Comparison of ENCODE assay signal across 11 mouse cellular contexts in the genomic region with DNA sequence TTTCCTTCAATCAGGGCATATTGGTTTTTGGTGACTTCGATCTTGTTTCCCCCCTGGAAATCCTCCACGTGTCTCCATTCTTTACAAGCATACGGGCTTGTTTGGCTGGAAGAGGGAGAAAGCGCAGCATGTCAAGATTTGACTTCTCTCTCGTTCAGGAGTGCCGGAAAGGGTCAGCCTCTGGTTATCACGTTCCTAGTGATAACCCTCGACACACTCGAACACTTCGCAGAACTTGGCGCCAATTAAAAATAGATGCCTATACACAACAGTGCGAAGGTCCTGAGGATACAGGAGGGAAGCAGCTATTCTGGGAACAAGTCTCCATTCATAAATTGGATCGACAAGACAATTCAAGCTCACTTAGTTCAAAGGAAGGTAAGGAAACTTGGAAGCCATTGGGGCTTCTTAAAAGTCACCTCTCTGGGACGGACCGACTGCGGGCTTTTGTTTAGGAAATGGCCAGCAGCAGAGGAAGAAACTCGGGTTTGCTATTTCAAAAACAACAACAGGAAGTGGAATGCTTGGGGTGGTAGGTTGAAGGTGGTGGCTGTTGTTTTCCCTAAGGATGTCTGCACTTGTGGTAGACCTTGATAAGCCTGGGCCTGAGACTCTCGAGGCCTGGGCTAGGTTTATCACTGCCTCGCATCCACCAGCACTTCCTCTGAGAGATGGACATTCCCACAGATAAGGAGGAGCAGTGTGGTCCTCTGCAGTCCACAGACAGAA. TPM values are rescaled to one million over a fixed set of nuclear protein-coding genes. Genes with fewer than 3 reads are reported as not detected.
A peak's percentile ranks its signal among the peaks of the same experiment; 100 is the strongest.
DNase-seq lines count a peak whose midpoint lies in the region; ATAC-seq and TF ChIP-seq lines count a peak whose summit lies in the region.
"Had no signal": no experiment of that assay in that cellular context is flagged by ENCODE, and none has a peak within 500 bp of the region (broad histone marks: within the 10 kb centered on the region; RNA-seq: fewer than 3 reads in every experiment).

No protein-coding gene starts in this region.

- H3K4me2 ChIP-seq in stomach, embryonic 15.5 days, result no peak overlapping the region
- H3K4me2 ChIP-seq in stomach, postnatal 0 days (replicated peaks; ENCODE audit: low read depth), result no peak overlapping the region
- H3K4me2 ChIP-seq in heart, postnatal 0 days (ENCODE audit: low read depth, low read length), result peak overlapping the region; percentile 22; the same call in 1 of the 2 replicates
- peak overlapping the region; percentile 34 for H3K4me2 ChIP-seq in liver, embryonic 16.5 days (ENCODE audit: low read depth, low read length)
- no peak overlapping the region for H3K4me2 ChIP-seq in intestine, postnatal 0 days (replicated peaks; ENCODE audit: low read depth)
- H3K4me2 ChIP-seq: hindbrain, embryonic 15.5 days had no signal

- H3K27me3 ChIP-seq in stomach, embryonic 15.5 days (replicated peaks), result no peaks in the 10 kb centered on the region
- no peaks in the 10 kb centered on the region for H3K27me3 ChIP-seq in stomach, postnatal 0 days (ENCODE audit: control insufficient read depth, insufficient read depth, low read length)
- no peaks in the 10 kb centered on the region for H3K27me3 ChIP-seq in heart, postnatal 0 days (ENCODE audit: control insufficient read depth, insufficient read depth, low read length)
- no peaks in the 10 kb centered on the region; the same call in 1 of the 2 replicates for H3K27me3 ChIP-seq in liver, embryonic 16.5 days (ENCODE audit: control insufficient read depth, insufficient read depth, low read depth, low read length)
- no peaks in the 10 kb centered on the region for H3K27me3 ChIP-seq in intestine, postnatal 0 days (replicated peaks; ENCODE audit: control insufficient read depth, insufficient read depth, low read length)
- H3K27me3 ChIP-seq: hindbrain, embryonic 15.5 days had no signal

- H3K9ac ChIP-seq in stomach, embryonic 15.5 days, result no peak overlapping the region
- no peak overlapping the region for H3K9ac ChIP-seq in stomach, postnatal 0 days (ENCODE audit: low read length)
- H3K9ac ChIP-seq in heart, postnatal 0 days (replicated peaks; ENCODE audit: low read depth, low read length), result no peak overlapping the region
- H3K9ac ChIP-seq in liver, embryonic 16.5 days (ENCODE audit: low read depth, low read length), result no peak overlapping the region
- no peak overlapping the region for H3K9ac ChIP-seq in intestine, postnatal 0 days (ENCODE audit: low read depth, low read length)
- H3K9ac ChIP-seq: hindbrain, embryonic 15.5 days had no signal

- no peak overlapping the region for H3K4me3 ChIP-seq in stomach, embryonic 15.5 days (replicated peaks)
- no peak overlapping the region for H3K4me3 ChIP-seq in stomach, postnatal 0 days (ENCODE audit: low read depth, low read length)
- no peak overlapping the region for H3K4me3 ChIP-seq in heart, postnatal 0 days (ENCODE audit: low read depth, low read length)
- no peak overlapping the region; the same call in 1 of the 2 replicates for H3K4me3 ChIP-seq in liver, embryonic 16.5 days (ENCODE audit: low read depth, low read length)
- H3K4me3 ChIP-seq in intestine, postnatal 0 days (ENCODE audit: low read depth, low read length), result no peak overlapping the region
- H3K4me3 ChIP-seq: hindbrain, embryonic 15.5 days had no signal

- no peaks in the 10 kb centered on the region for H3K9me3 ChIP-seq in stomach, embryonic 15.5 days
- no peaks in the 10 kb centered on the region for H3K9me3 ChIP-seq in stomach, postnatal 0 days (ENCODE audit: control insufficient read depth, low read length)
- H3K9me3 ChIP-seq in heart, postnatal 0 days (replicated peaks; ENCODE audit: control insufficient read depth, low read length), result no peaks in the 10 kb centered on the region
- no peaks in the 10 kb centered on the region for H3K9me3 ChIP-seq in liver, embryonic 16.5 days (replicated peaks; ENCODE audit: control insufficient read depth, low read length)
- no peaks in the 10 kb centered on the region for H3K9me3 ChIP-seq in intestine, postnatal 0 days (ENCODE audit: control insufficient read depth)
- H3K9me3 ChIP-seq: hindbrain, embryonic 15.5 days had no signal

- no peak overlapping the region for H3K27ac ChIP-seq in stomach, embryonic 15.5 days
- no peak overlapping the region for H3K27ac ChIP-seq in stomach, postnatal 0 days (replicated peaks)
- H3K27ac ChIP-seq in heart, postnatal 0 days (ENCODE audit: low read depth), result peak overlapping the region; percentile 57
- no peak overlapping the region for H3K27ac ChIP-seq in liver, embryonic 16.5 days (ENCODE audit: low read length)
- H3K27ac ChIP-seq in intestine, postnatal 0 days (ENCODE audit: low read depth, low read length), result no peak overlapping the region
- H3K27ac ChIP-seq: hindbrain, embryonic 15.5 days had no signal

- TF ChIP-seq EP300 in stomach, postnatal 0 days (optimal IDR thresholded peaks at IDR 0.05), result no peak
- TF ChIP-seq EP300 in heart, postnatal 0 days (IDR thresholded peaks at IDR 0.05; ENCODE audit: low read depth), result peak; percentile 71; the same call in 1 of the 2 replicates

- 65% methylated on average over 19 of the region's 19 CpGs for WGBS in stomach, embryonic 15.5 days
- whole genome bisulfite sequencing in stomach, postnatal 0 days, result 65% methylated on average over 19 of the region's 19 CpGs
- WGBS in heart, postnatal 0 days, result 16% methylated on average over 19 of the region's 19 CpGs
- 23% methylated on average over 19 of the region's 19 CpGs for WGBS in liver, embryonic 16.5 days (ENCODE audit: insufficient replicate concordance)
- 72% methylated on average over 19 of the region's 19 CpGs for WGBS in intestine, postnatal 0 days

- no peak for TF ChIP-seq CTCF in stomach, postnatal 0 days (IDR thresholded peaks at IDR 0.05; ENCODE audit: low read depth)
- TF ChIP-seq CTCF in heart, postnatal 0 days (IDR thresholded peaks at IDR 0.05; ENCODE audit: low read depth), result no peak
- no peak for TF ChIP-seq CTCF in intestine, postnatal 0 days (IDR thresholded peaks at IDR 0.05; ENCODE audit: low read depth)

- H3K36me3 ChIP-seq in stomach, embryonic 15.5 days, result no peaks in the 10 kb centered on the region
- H3K36me3 ChIP-seq in stomach, postnatal 0 days (ENCODE audit: control insufficient read depth, insufficient read depth, low read length), result no peaks in the 10 kb centered on the region
- H3K36me3 ChIP-seq in heart, postnatal 0 days (replicated peaks; ENCODE audit: control insufficient read depth, insufficient read depth, low read length), result peaks cover 41% of the 10 kb centered on the region
- H3K36me3 ChIP-seq in liver, embryonic 16.5 days (ENCODE audit: control insufficient read depth, insufficient read depth), result no peaks in the 10 kb centered on the region
- H3K36me3 ChIP-seq in intestine, postnatal 0 days (ENCODE audit: control insufficient read depth, insufficient read depth), result no peaks in the 10 kb centered on the region
- H3K36me3 ChIP-seq: hindbrain, embryonic 15.5 days had no signal

- DNase-seq in stomach, postnatal 0 days (ENCODE audit: low spot score), result no peak
- DNase-seq in heart, postnatal 0 days (ENCODE audit: low spot score), result no peak
- no peak for DNase-seq in right cerebral cortex, adult 18-20 months
- no peak for DNase-seq in cerebellum, adult 9-10 months
- DNase-seq: layer of hippocampus, postnatal 36 days; right cerebral cortex, postnatal 14 days had no signal

- ATAC-seq in stomach, embryonic 15.5 days (ENCODE audit: insufficient read depth, low FRiP score, low read depth), result peak; percentile 70; the same call in 1 of the 2 replicates
- ATAC-seq in stomach, postnatal 0 days (ENCODE audit: low FRiP score, low TSS enrichment), result no peak
- peak; percentile 53 for ATAC-seq in heart, postnatal 0 days (ENCODE audit: insufficient read depth, low read depth)
- peak; percentile 96 for ATAC-seq in liver, embryonic 16.5 days (ENCODE audit: low read depth)
- ATAC-seq in intestine, postnatal 0 days, result no peak
- ATAC-seq: forebrain, embryonic 16.5 days had no signal

- no peaks in the 10 kb centered on the region for H3K4me1 ChIP-seq in stomach, embryonic 15.5 days
- no peaks in the 10 kb centered on the region for H3K4me1 ChIP-seq in stomach, postnatal 0 days (replicated peaks; ENCODE audit: control insufficient read depth, insufficient read depth)
- peaks cover 14% of the 10 kb centered on the region; the same call in 1 of the 2 replicates for H3K4me1 ChIP-seq in heart, postnatal 0 days (ENCODE audit: control insufficient read depth, insufficient read depth)
- peaks cover 7% of the 10 kb centered on the region for H3K4me1 ChIP-seq in liver, embryonic 16.5 days (ENCODE audit: control insufficient read depth, low read depth, low read length)
- H3K4me1 ChIP-seq in intestine, postnatal 0 days (replicated peaks; ENCODE audit: control insufficient read depth, insufficient read depth, low read length), result no peaks in the 10 kb centered on the region
- H3K4me1 ChIP-seq: hindbrain, embryonic 15.5 days had no signal

RNA-seq across cellular contexts. Expression of gene Kdr, which starts 16.4 kb away (rescaled TPM):
- polyA plus RNA-seq in stomach, embryonic 15.5 days (2015; fragmentation: Nextera tagmentation; extraction: Ambion mirVana), result 23.0 and 27.2 TPM in 2 replicates
- polyA plus RNA-seq in stomach, postnatal 0 days (2015; fragmentation: Nextera tagmentation; extraction: Ambion mirVana), result 6.1 and 6.5 TPM in 2 replicates
- 50.9 and 60.1 TPM in 2 replicates for total RNA-seq in heart, postnatal 0 days (2014; rRNA removed; ENCODE audit: low replicate concordance)
- polyA plus RNA-seq in heart, postnatal 0 days (2015; fragmentation: Nextera tagmentation; extraction: Ambion mirVana), result 27.4 and 30.8 TPM in 2 replicates
- polyA plus RNA-seq in liver, embryonic 16.5 days (2015; fragmentation: Nextera tagmentation; extraction: Ambion mirVana), result 8.6 and 9.6 TPM in 2 replicates
- 10.4 and 11.6 TPM in 2 replicates for polyA plus RNA-seq in intestine, postnatal 0 days (2015; fragmentation: Nextera tagmentation; extraction: Ambion mirVana)

Comparison
In these comparisons a context has a peak if more than half of its experiments do, and no peak if none do; other contexts are left out.
1. ATAC-seq: peak in stomach, embryonic 15.5 days (single experiment), heart, postnatal 0 days (single experiment) and liver, embryonic 16.5 days (single experiment); none in stomach, postnatal 0 days (single experiment) and intestine, postnatal 0 days (single experiment).
2. H3K4me2 ChIP-seq: peak in heart, postnatal 0 days (single experiment) and liver, embryonic 16.5 days (single experiment); none in stomach, embryonic 15.5 days (single experiment), stomach, postnatal 0 days (single experiment) and intestine, postnatal 0 days (single experiment).